In genomic region chrX:20291282-20292039, GRCm38 (mm10) we compare ENCODE assay signal across 8 mouse cellular contexts. TPM values are rescaled to one million over a fixed set of nuclear protein-coding genes. Genes with fewer than 3 reads are reported as not detected.
DNase-seq lines count a peak whose midpoint lies in the region; ATAC-seq and TF ChIP-seq lines count a peak whose summit lies in the region.

Slc9a7 (minus strand) TSS chrX:20291807.

- no peaks in the 10 kb centered on the region for H3K36me3 ChIP-seq in hindbrain, postnatal 0 days (ENCODE audit: insufficient read depth, low read length)
- H3K36me3 ChIP-seq in macrophage (ENCODE audit: inconsistent target), result no peaks in the 10 kb centered on the region

- no peaks in the 10 kb centered on the region for H3K27me3 ChIP-seq in hindbrain, postnatal 0 days (ENCODE audit: insufficient read depth, low read length)

- ATAC-seq in hindbrain, postnatal 0 days, result peak; percentile 91

- peak; percentile 53 for DNase-seq in R1 (ENCODE audit: low read depth, low spot score)
- peak; percentile 24 to 50 for DNase-seq in cerebellum, postnatal 4 days (ENCODE audit: low spot score in 2 of 2)
- peak; percentile 60 for DNase-seq in gastrocnemius, postnatal 10 days
- peak; percentile 68 for DNase-seq in hindbrain, postnatal 0 days (ENCODE audit: low spot score)
- peak; percentile 75 to 79 for DNase-seq in left cerebral cortex, adult 2 months (ENCODE audit: extremely low spot score in 1 of 2, low spot score in 2 of 2)
- DNase-seq in retina, postnatal 7 days (ENCODE audit: low read depth, low spot score), result peak; percentile 59
- peak; percentile 9 to 29 for DNase-seq in urinary bladder, adult 18-20 months (ENCODE audit: low spot score in 2 of 2)

- no peak for TF ChIP-seq CTCF in hindbrain, postnatal 0 days (IDR thresholded peaks at IDR 0.05; ENCODE audit: low read depth)
- TF ChIP-seq CTCF in left cerebral cortex, adult 2 months (IDR thresholded peaks at IDR 0.05), result no peak

- peaks cover 42% of the 10 kb centered on the region for H3K79me2 ChIP-seq in macrophage (ENCODE audit: inconsistent target)

- no peaks in the 10 kb centered on the region for H3K9me3 ChIP-seq in hindbrain, postnatal 0 days (ENCODE audit: low read length)

- 22% methylated on average over 51 of the region's 65 CpGs for WGBS in hindbrain, postnatal 0 days
- WGBS in macrophage (ENCODE audit: missing documents), result 19% methylated on average over 47 of the region's 65 CpGs

- peak within 1 kb of the TSS; percentile 79 for H3K27ac ChIP-seq in hindbrain, postnatal 0 days
- H3K27ac ChIP-seq in left cerebral cortex, adult 2 months, result peak within 1 kb of the TSS; percentile 89
- 0 out of 2 replicates have a peak within 1 kb of the TSS, but pooled peaks have one; percentile 12 for H3K27ac ChIP-seq in macrophage

- no peaks in the 10 kb centered on the region for H3K4me1 ChIP-seq in hindbrain, postnatal 0 days (ENCODE audit: insufficient read depth, low read length)

- peak within 1 kb of the TSS; percentile 72 for H3K9ac ChIP-seq in hindbrain, postnatal 0 days (replicated peaks; ENCODE audit: low read length)

- intact Hi-C loops in left cerebral cortex, adult 2 months (cut with DNase I), result loop anchor here (2.0 to 5.0 kb wide), 2 partner anchors 27 to 41 kb away; no protein-coding TSS in a partner anchor

- peak within 1 kb of the TSS; percentile 55 for H3K4me2 ChIP-seq in hindbrain, postnatal 0 days (ENCODE audit: low read depth, low read length)

- peak within 1 kb of the TSS; percentile 62 for H3K4me3 ChIP-seq in hindbrain, postnatal 0 days (ENCODE audit: low read length)
- peak within 1 kb of the TSS; percentile 65 for H3K4me3 ChIP-seq in left cerebral cortex, adult 2 months
- peak within 1 kb of the TSS; percentile 55 for H3K4me3 ChIP-seq in macrophage (ENCODE audit: inconsistent target)

RNA-seq across cellular contexts. Expression of gene Slc9a7, which starts in this region (rescaled TPM):
- total RNA-seq in gastrocnemius, postnatal 10 days (2021), result 10 to 100 TPM in 1 of 2 experiments, 1 to 10 TPM in 1; 7.4 to 10.8 TPM
- total RNA-seq in hindbrain, postnatal 0 days (2014; rRNA removed), result 76.8 and 90.1 TPM in 2 replicates
- polyA plus RNA-seq in hindbrain, postnatal 0 days (2015; fragmentation: Nextera tagmentation; extraction: Ambion mirVana), result 13.0 and 13.7 TPM in 2 replicates
- total RNA-seq in left cerebral cortex, adult 2 months (2021), result 10 to 100 TPM; 58.2 TPM
- 10 to 100 TPM in 25 of 26 experiments, 1 to 10 TPM in 1; 9.7 to 90.5 (median 28.4) TPM for total RNA-seq in macrophage (2018; cell fraction: chromatin; rRNA removed)
- 10 to 100 TPM in 25 of 26 experiments, 1 to 10 TPM in 1; 9.7 to 50.6 (median 21.8) TPM for total RNA-seq in macrophage (2018; cell fraction: cytosol; rRNA removed)
- total RNA-seq in macrophage (2018; cell fraction: nucleus; rRNA removed), result 10 to 100 TPM; 14.1 to 76.9 (median 32.0) TPM
- polyA plus RNA-seq in macrophage (2018), result 6.2 to 18.1 TPM (median 8.3 TPM) in 3 replicates

Comparison
In these comparisons a context has a peak if more than half of its experiments do, and no peak if none do; other contexts are left out.
1. Peak in every context shown above with its lines: DNase-seq, ATAC-seq, H3K4me3 ChIP-seq and H3K27ac ChIP-seq.
2. DNase-seq: peak in every context shown above with its lines; median percentile 77 in left cerebral cortex, adult 2 months; 68 in hindbrain, postnatal 0 days; 60 in gastrocnemius, postnatal 10 days; 59 in retina, postnatal 7 days; 53 in R1; 37 in cerebellum, postnatal 4 days; 19 in urinary bladder, adult 18-20 months.
3. H3K27ac ChIP-seq: peak in every context shown above with its lines; median percentile 89 in left cerebral cortex, adult 2 months; 79 in hindbrain, postnatal 0 days; 12 in macrophage.